Mouse (Mus musculus): Measurements from ENCODE around the gene Dip2b. TPM values are rescaled to one million over a fixed set of nuclear protein-coding genes. Genes with fewer than 3 reads are reported as not detected.

Dip2b gene
- polyA plus RNA-seq, 1 experiment from 2014 or later: 25.8 TPM

DNA sequence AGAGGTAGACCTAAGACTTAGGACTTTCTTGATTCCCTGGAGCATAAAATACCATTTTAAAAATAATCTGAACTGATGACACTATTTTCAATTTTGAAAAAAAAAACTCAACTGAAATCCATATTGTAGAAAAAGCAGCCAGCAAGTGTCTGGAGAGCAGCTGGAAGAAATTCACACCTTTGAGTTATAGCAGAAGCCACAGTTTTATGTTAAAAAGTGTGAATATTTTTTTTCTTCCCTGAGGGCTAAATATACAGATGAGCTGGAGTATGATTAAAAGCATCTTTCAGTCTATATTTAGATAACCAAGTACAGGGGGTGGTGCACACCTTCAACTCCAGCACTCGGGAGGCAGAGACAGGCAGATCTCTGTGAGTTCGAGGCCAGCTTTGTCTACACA lies 8.6 kb upstream of the Dip2b start:
- Histone ChIP-seq H3K4me2 (no peak overlapping the region), H3K27me3 (no peaks in the 10 kb centered on the region), H3K4me3 (replicated peaks) (no peak overlapping the region), H3K9me3 (no peaks in the 10 kb centered on the region), H3K4me1 (no peaks in the 10 kb centered on the region), H3K27ac (no peak overlapping the region), H3K9ac (no peak overlapping the region), H3K36me3 (replicated peaks) (no peaks in the 10 kb centered on the region)
- WGBS: 81% methylated on average over 2 of the region's 2 CpGs
- no peak for ATAC-seq (ENCODE audit: low FRiP score)

GRCm38 (mm10) chr15:100032546-100032945 lies 5.9 kb upstream of the Dip2b start:
- no peak for ATAC-seq (ENCODE audit: low FRiP score)
- Histone ChIP-seq H3K27ac (no peak overlapping the region), H3K4me2 (no peak overlapping the region), H3K4me1 (no peaks in the 10 kb centered on the region), H3K9me3 (no peaks in the 10 kb centered on the region), H3K4me3 (replicated peaks) (no peak overlapping the region), H3K9ac (no peak overlapping the region), H3K27me3 (no peaks in the 10 kb centered on the region), H3K36me3 (replicated peaks) (no peaks in the 10 kb centered on the region)
- WGBS: 95% methylated on average over 3 of the region's 3 CpGs

DNA sequence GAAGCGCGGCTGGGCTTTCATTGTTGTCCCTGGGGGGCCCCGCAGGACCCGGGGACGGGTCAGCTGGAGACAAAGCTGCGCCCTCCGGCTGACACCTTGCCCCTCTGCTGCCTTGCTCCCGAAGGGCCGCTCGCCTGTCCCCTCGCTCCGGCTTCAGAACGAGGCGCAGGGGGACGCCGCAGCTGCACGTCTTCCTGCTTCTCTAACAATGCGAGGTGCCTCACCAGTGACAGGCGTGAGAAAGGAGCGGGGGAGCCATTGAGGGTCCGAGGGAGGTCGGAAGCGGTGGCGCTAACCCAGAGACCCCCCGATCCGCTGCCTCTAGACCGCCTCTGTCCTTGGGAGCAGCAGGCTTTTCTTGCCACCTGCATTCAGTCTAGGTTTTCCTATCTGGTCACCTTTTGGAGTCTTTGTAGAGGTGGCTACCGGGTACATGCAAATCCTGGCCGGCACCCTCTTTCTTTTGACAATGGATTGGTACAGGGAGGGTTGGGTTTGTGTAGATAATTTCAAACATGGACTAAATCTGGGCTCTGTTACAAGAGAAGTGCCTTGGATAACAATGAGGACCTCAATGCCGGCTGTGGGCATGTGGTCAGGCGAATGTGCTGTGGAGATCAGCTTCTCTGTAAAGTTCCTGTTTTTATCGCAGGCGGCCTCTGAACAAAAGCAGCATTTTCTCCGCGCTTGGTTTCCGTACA lies 687 bp downstream of the Dip2b start:
- peaks cover 25% of the 10 kb centered on the region for H3K4me1 ChIP-seq
- WGBS: under 1% methylated on average over 36 of the region's 36 CpGs
- peaks cover 4% of the 10 kb centered on the region; the same call in 1 of the 2 replicates for H3K27me3 ChIP-seq
- H3K9ac ChIP-seq: peak overlapping the region; percentile 96
- H3K4me3 ChIP-seq (replicated peaks): peak overlapping the region; percentile 94
- H3K36me3 ChIP-seq (replicated peaks): no peaks in the 10 kb centered on the region
- ATAC-seq (ENCODE audit: low FRiP score): peak; percentile 74
- peak overlapping the region; percentile 99 for H3K27ac ChIP-seq
- H3K4me2 ChIP-seq: peak overlapping the region; percentile 58
- H3K9me3 ChIP-seq: no peaks in the 10 kb centered on the region

- Histone ChIP-seq H3K36me3 (replicated peaks) (no peaks in the 10 kb centered on the region), H3K9ac (peak overlapping the region; percentile 36; the same call in 1 of the 2 replicates), H3K9me3 (no peaks in the 10 kb centered on the region), H3K27me3 (peaks cover 4% of the 10 kb centered on the region; the same call in 1 of the 2 replicates), H3K4me3 (replicated peaks) (peak overlapping the region; percentile 94), H3K4me1 (peaks cover 34% of the 10 kb centered on the region), H3K27ac (peak overlapping the region; percentile 56; the same call in 1 of the 2 replicates), H3K4me2 (peak overlapping the region; percentile 58)
- no peak for ATAC-seq (ENCODE audit: low FRiP score)
- WGBS: 25% methylated on average over 14 of the region's 14 CpGs
Measured at GRCm38 (mm10) chr15:100040541-100041266, 2.2 kb downstream of the Dip2b start.

- 34% methylated on average over 10 of the region's 10 CpGs for WGBS
- Histone ChIP-seq H3K9ac (peak overlapping the region; percentile 36; the same call in 1 of the 2 replicates), H3K9me3 (no peaks in the 10 kb centered on the region), H3K4me1 (peaks cover 41% of the 10 kb centered on the region), H3K36me3 (replicated peaks) (no peaks in the 10 kb centered on the region), H3K4me3 (replicated peaks) (peak overlapping the region; percentile 94), H3K27ac (peak overlapping the region; percentile 56; the same call in 1 of the 2 replicates), H3K27me3 (peaks cover 4% of the 10 kb centered on the region; the same call in 1 of the 2 replicates), H3K4me2 (peak overlapping the region; percentile 58)
- ATAC-seq (ENCODE audit: low FRiP score): no peak
Measured at GRCm38 (mm10) chr15:100041267-100042047, 3.0 kb downstream of the Dip2b start.

DNA sequence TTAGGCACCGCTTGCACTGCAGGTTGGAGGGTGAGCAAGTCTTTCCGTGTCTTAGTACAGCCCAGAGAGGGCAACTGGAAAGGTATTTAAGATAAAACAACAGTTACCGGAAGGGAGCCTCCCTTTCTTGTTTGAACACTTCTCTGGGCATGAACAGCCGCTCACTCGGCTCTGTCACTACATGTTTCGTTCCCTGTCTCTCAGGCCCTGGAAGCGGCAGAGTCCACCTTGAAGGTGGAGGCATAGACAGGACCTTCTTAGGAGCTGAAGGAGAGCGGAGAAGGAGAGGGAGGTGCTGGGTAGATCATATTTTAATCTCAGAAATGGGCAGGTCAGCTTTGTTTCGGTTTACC lies 3.6 kb downstream of the Dip2b start:
- H3K27ac ChIP-seq: no peak overlapping the region
- peaks cover 44% of the 10 kb centered on the region for H3K4me1 ChIP-seq
- peaks cover 5% of the 10 kb centered on the region for H3K36me3 ChIP-seq (replicated peaks)
- H3K9ac ChIP-seq: no peak overlapping the region
- H3K9me3 ChIP-seq: no peaks in the 10 kb centered on the region
- no peak for ATAC-seq (ENCODE audit: low FRiP score)
- 86% methylated on average over 9 of the region's 9 CpGs for WGBS
- peak overlapping the region; percentile 58 for H3K4me2 ChIP-seq
- peaks cover 4% of the 10 kb centered on the region; the same call in 1 of the 2 replicates for H3K27me3 ChIP-seq
- H3K4me3 ChIP-seq (replicated peaks): no peak overlapping the region

DNA sequence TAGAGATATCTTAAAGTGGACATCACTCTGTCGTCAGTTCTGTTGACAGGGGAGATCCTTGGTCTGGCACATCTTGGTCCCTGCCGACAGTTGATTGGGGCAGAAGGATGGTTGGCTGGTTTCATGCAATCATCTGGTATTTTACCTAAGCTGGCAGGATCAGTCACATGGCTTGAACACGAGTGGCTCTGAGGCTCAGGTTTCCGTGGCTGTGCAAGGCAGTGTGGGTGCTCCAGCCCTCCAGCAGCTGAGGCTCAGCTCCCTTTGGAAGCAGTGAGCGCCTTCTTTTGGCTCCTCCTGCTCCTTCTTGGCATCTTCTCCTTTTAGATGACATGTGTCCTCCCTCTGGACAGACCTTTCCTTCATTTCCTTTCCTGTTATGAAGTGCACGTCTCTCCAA lies 7.1 kb downstream of the Dip2b start:
- Histone ChIP-seq H3K4me1 (peaks cover 36% of the 10 kb centered on the region), H3K36me3 (replicated peaks) (peaks cover 20% of the 10 kb centered on the region), H3K27ac (no peak overlapping the region), H3K9me3 (no peaks in the 10 kb centered on the region), H3K9ac (no peak overlapping the region), H3K27me3 (no peaks in the 10 kb centered on the region), H3K4me3 (replicated peaks) (no peak overlapping the region), H3K4me2 (no peak overlapping the region)
- ATAC-seq (ENCODE audit: low FRiP score): no peak
- WGBS: 62% methylated on average over 6 of the region's 6 CpGs

- ATAC-seq (ENCODE audit: low FRiP score): no peak
- no peak overlapping the region for H3K4me3 ChIP-seq (replicated peaks)
- H3K9ac ChIP-seq: no peak overlapping the region
- H3K4me2 ChIP-seq: no peak overlapping the region
- 84% methylated on average over 7 of the region's 7 CpGs for WGBS
- peaks cover 34% of the 10 kb centered on the region for H3K4me1 ChIP-seq
- H3K27ac ChIP-seq: no peak overlapping the region
- H3K9me3 ChIP-seq: no peaks in the 10 kb centered on the region
- H3K27me3 ChIP-seq: no peaks in the 10 kb centered on the region
- H3K36me3 ChIP-seq (replicated peaks): peaks cover 21% of the 10 kb centered on the region
Measured at GRCm38 (mm10) chr15:100049496-100050087, 11.1 kb downstream of the Dip2b start.

DNA sequence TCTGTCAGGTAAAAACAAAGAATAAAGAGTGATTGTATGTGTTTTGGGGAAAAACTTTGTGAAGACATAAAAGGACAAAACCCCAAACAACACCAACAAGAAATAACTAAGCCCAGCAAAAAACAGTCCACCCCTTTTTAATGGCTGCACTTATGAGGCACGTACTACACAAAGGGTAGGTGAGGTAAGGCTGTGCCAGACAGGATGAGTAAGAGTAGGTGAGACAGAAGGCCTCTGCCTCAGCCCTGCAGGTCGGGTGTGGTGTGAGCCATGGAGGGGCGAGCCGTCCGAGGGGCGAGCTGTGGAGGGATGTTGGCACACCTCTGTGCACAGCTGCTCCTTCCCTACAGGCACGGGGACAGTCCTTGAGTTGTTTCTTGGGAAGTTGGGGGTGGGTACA lies 12.5 kb downstream of the Dip2b start:
- H3K9ac ChIP-seq: no peak overlapping the region
- no peak overlapping the region for H3K4me2 ChIP-seq
- WGBS: 84% methylated on average over 7 of the region's 7 CpGs
- H3K4me1 ChIP-seq: peaks cover 23% of the 10 kb centered on the region
- ATAC-seq (ENCODE audit: low FRiP score): no peak
- no peaks in the 10 kb centered on the region for H3K9me3 ChIP-seq
- H3K27ac ChIP-seq: no peak overlapping the region
- H3K27me3 ChIP-seq: no peaks in the 10 kb centered on the region
- H3K4me3 ChIP-seq (replicated peaks): no peak overlapping the region
- H3K36me3 ChIP-seq (replicated peaks): peaks cover 21% of the 10 kb centered on the region

DNA sequence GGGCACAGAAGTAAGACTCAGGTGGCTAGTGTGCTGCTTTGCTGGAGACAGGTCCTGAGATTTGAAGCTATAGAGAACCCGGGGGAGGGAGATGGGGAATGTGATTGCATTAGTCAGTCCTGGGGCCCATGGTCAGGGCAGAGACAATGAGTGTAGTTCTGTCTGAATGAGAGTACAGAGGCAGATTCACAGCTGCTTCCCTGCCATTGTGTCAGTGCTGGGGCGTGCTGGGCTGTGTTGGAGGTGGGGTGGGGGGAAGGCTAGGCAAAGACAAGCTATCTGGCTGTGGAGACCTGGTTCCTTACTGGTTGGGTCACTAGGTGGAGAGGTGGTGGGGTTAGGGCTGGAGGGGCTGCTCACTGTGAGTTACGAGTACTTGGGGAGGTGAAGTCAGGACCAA lies 14.3 kb downstream of the Dip2b start:
- no peak overlapping the region for H3K4me3 ChIP-seq (replicated peaks)
- WGBS: 45% methylated on average over 3 of the region's 3 CpGs
- peaks cover 12% of the 10 kb centered on the region for H3K36me3 ChIP-seq (replicated peaks)
- H3K4me2 ChIP-seq: no peak overlapping the region
- H3K9ac ChIP-seq: no peak overlapping the region
- peak; percentile 41; the same call in 1 of the 2 replicates for ATAC-seq (ENCODE audit: low FRiP score)
- 0 out of 2 replicates have a peak overlapping the region, but pooled peaks have one; percentile 53 for H3K27ac ChIP-seq
- H3K27me3 ChIP-seq: no peaks in the 10 kb centered on the region
- H3K9me3 ChIP-seq: no peaks in the 10 kb centered on the region
- peaks cover 15% of the 10 kb centered on the region for H3K4me1 ChIP-seq

DNA sequence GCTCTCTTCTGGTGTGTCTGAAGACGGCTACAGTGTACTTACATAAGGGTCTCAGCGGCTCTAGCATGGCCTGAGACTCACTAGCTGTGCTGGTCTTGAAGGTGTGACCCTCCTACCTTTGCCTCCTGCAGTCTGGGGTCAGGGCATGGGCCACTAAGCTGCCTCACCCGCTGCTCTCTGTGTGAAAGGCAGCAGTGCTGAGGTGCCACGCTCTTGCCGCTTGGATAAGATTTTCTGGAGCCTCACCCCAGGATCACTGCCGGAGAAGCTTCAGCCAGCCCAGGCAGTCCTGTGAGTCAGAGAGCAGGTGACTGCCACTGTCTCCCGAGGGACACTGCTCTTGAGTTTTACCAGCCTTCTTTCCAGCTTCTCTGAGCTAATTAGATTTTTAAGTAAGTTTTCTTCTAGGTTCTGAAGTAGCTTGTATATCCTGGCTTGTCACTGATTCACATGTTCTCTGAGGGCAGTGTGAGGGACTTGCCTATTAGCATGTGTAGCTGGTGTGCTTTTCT lies 18.0 kb downstream of the Dip2b start:
- Histone ChIP-seq H3K4me2 (no peak overlapping the region), H3K27me3 (no peaks in the 10 kb centered on the region), H3K4me3 (replicated peaks) (no peak overlapping the region), H3K36me3 (replicated peaks) (no peaks in the 10 kb centered on the region), H3K27ac (no peak overlapping the region), H3K4me1 (peaks cover 23% of the 10 kb centered on the region), H3K9me3 (no peaks in the 10 kb centered on the region), H3K9ac (no peak overlapping the region)
- 90% methylated on average over 7 of the region's 7 CpGs for WGBS
- no peak for ATAC-seq (ENCODE audit: low FRiP score)

- H3K27me3 ChIP-seq: no peaks in the 10 kb centered on the region
- 80% methylated on average over 3 of the region's 3 CpGs for WGBS
- H3K9ac ChIP-seq: no peak overlapping the region
- peaks cover 15% of the 10 kb centered on the region for H3K4me1 ChIP-seq
- H3K4me2 ChIP-seq: no peak overlapping the region
- no peaks in the 10 kb centered on the region for H3K9me3 ChIP-seq
- ATAC-seq (ENCODE audit: low FRiP score): no peak
- H3K4me3 ChIP-seq (replicated peaks): no peak overlapping the region
- no peak overlapping the region for H3K27ac ChIP-seq
- no peaks in the 10 kb centered on the region for H3K36me3 ChIP-seq (replicated peaks)
Measured at GRCm38 (mm10) chr15:100057698-100058097, 19.2 kb downstream of the Dip2b start.

Data from forebrain, embryonic 12.5 days (tissue).